Mouse (Mus musculus) forebrain, embryonic 13.5 days (tissue): ENCODE results near the gene Ppcs. TPM values are rescaled to one million over a fixed set of nuclear protein-coding genes. Genes with fewer than 3 reads are reported as not detected.

Experiments used
- ATAC-seq: fragments of 200-750 bp; cut with Nextera tagmentation; 2 replicates; pipeline ENCODE4 v1.8.0; 2017
- H3K27ac ChIP-seq: fragments of 300-500 bp; sonication (generic); 2 replicates; pipeline ENCODE4 v1.5.1; 2015; ENCODE audit warnings: inconsistent platforms, mild to moderate bottlenecking, moderate library complexity
- H3K27me3 ChIP-seq: fragments of 300-500 bp; sonication (generic); 2 replicates; pipeline ENCODE4 v1.6.1; 2015; ENCODE audit warnings: mild to moderate bottlenecking, inconsistent platforms
- H3K36me3 ChIP-seq: fragments of 300-500 bp; sonication (generic); 2 replicates; pipeline ENCODE4 v1.6.1; 2015; ENCODE audit warnings: mild to moderate bottlenecking, inconsistent platforms; ENCODE audit not compliant: poor library complexity, severe bottlenecking
- H3K4me1 ChIP-seq: fragments of 300-500 bp; sonication (generic); 2 replicates; pipeline ENCODE4 v1.6.1; 2015; ENCODE audit warnings: inconsistent platforms
- H3K4me2 ChIP-seq: fragments of 300-500 bp; sonication (generic); 2 replicates; pipeline ENCODE4 v1.6.1; 2015; ENCODE audit warnings: inconsistent platforms, mild to moderate bottlenecking, moderate library complexity
- H3K4me3 ChIP-seq: fragments of 300-500 bp; sonication (generic); 2 replicates; pipeline ENCODE4 v1.5.1; 2015; ENCODE audit warnings: mild to moderate bottlenecking, inconsistent platforms
- H3K9ac ChIP-seq: fragments of 300-500 bp; sonication (generic); 2 replicates; pipeline ENCODE4 v1.6.1; 2015; ENCODE audit warnings: mild to moderate bottlenecking, inconsistent platforms
- H3K9me3 ChIP-seq: fragments of 300-500 bp; sonication (generic); replicated peaks from 2 replicates; pipeline ENCODE4 v1.6.1; 2016; ENCODE audit warnings: inconsistent platforms
- WGBS: fragments of 180-500 bp; shearing (Covaris S2); methylation state at CpG from one replicate; pipeline ENCODE4 v1.1.7; 2015; 5-methylcytosine and 5-hydroxymethylcytosine counted together
- polyA plus RNA-seq: library from polyadenylated mRNA; unstranded; fragments of >200 nt; fragmentation: Nextera tagmentation; extraction: Ambion mirVana; gene quantifications from 2 replicates; pipeline ENCODE4 v1.2.1, GENCODE M21; 2015

Ppcs gene
- polyA plus RNA-seq: 15.4 and 17.9 TPM in 2 replicates

GRCm38 (mm10) chr4:119422294-119422964, at the start of gene Ppcs, which contains the start of gene Zmynd12:
Gene Ppcs (minus strand): TSS chr4:119422420.
Gene Zmynd12 (plus strand): TSS chr4:119422814.
- Histone ChIP-seq H3K27ac (peak within 1 kb of the TSS; percentile 65), H3K27me3 (no peaks in the 10 kb centered on the region), H3K9ac (peak within 1 kb of the TSS; percentile 83), H3K4me1 (peaks cover 15% of the 10 kb centered on the region), H3K9me3 (no peaks in the 10 kb centered on the region), H3K36me3 (no peaks in the 10 kb centered on the region; the same call in 1 of the 2 replicates), H3K4me2 (peak within 1 kb of the TSS; percentile 89), H3K4me3 (peak within 1 kb of the TSS; percentile 64)
- peak; percentile 94 for ATAC-seq
- WGBS: under 1% methylated on average over 52 of the region's 52 CpGs

GRCm38 (mm10) chr4:119467720-119468380, 45.6 kb upstream of the Ppcs start:
- Histone ChIP-seq H3K36me3 (no peaks in the 10 kb centered on the region), H3K27ac (no peak overlapping the region), H3K27me3 (no peaks in the 10 kb centered on the region), H3K4me3 (no peak overlapping the region), H3K4me1 (peaks cover 14% of the 10 kb centered on the region), H3K9me3 (no peaks in the 10 kb centered on the region), H3K4me2 (no peak overlapping the region), H3K9ac (no peak overlapping the region)
- WGBS: 87% methylated on average over 16 of the region's 16 CpGs
- ATAC-seq: no peak

DNA sequence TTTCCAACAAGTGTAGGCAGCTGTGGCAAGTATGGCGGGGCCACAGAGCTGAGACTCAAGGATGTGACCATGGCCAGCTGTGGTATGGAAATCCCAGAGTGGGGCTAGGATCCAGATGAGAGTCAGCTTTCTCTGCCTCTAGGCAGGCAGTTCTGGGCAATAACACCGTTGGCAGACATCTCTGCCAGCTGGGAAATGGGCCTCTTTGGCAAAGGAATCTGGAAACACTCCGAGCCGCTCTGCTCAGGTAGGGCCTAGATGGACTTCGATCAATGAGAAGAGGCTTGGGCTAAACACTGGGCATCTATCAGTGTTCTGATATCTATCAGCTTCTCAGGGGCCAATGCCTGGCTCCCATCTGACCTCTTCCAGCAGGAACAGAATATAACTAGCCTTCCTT, 43.6 kb upstream of the Ppcs start:
- Histone ChIP-seq H3K27ac (no peak overlapping the region), H3K36me3 (no peaks in the 10 kb centered on the region), H3K4me1 (peaks cover 33% of the 10 kb centered on the region), H3K27me3 (no peaks in the 10 kb centered on the region), H3K4me2 (no peak overlapping the region), H3K9me3 (no peaks in the 10 kb centered on the region), H3K4me3 (no peak overlapping the region), H3K9ac (no peak overlapping the region)
- no peak for ATAC-seq
- WGBS: 93% methylated on average over 5 of the region's 5 CpGs

DNA sequence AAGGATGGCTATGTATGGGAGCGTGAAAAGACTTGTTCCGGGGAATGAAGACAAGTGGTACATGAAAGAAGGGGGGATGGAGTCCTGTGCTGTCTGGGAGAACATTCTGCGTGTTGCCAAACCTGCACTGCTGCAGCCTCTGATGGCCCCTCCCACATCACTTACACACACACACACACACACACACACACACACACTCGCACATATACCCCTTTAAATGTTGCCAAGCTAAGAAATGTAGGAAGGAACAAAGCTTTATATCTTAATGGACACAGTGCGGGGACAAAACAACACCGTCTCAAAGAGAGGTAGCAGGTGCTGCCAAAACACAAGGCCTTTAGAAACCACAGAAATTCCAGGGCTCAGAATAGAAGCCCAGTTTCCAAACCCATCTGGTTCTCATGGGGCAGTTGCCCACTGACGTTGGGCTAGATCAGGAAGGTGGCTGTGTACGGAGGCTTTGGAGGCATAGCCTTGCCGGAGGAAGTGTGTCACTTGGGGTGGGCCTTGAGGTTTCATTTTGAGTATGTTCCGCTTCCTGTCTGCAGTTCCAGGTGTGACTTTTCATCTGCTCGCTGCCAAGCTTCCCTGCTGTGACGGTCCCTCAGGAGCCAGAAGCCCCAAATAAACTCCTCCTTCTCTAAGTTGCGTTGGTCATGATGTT, 41.7 kb upstream of the Ppcs start:
- Histone ChIP-seq H3K4me2 (no peak overlapping the region), H3K4me3 (no peak overlapping the region), H3K9ac (no peak overlapping the region), H3K27me3 (no peaks in the 10 kb centered on the region), H3K27ac (peak overlapping the region; percentile 98), H3K4me1 (peaks cover 41% of the 10 kb centered on the region), H3K36me3 (no peaks in the 10 kb centered on the region), H3K9me3 (no peaks in the 10 kb centered on the region)
- no peak for ATAC-seq
- WGBS: 70% methylated on average over 13 of the region's 13 CpGs

DNA sequence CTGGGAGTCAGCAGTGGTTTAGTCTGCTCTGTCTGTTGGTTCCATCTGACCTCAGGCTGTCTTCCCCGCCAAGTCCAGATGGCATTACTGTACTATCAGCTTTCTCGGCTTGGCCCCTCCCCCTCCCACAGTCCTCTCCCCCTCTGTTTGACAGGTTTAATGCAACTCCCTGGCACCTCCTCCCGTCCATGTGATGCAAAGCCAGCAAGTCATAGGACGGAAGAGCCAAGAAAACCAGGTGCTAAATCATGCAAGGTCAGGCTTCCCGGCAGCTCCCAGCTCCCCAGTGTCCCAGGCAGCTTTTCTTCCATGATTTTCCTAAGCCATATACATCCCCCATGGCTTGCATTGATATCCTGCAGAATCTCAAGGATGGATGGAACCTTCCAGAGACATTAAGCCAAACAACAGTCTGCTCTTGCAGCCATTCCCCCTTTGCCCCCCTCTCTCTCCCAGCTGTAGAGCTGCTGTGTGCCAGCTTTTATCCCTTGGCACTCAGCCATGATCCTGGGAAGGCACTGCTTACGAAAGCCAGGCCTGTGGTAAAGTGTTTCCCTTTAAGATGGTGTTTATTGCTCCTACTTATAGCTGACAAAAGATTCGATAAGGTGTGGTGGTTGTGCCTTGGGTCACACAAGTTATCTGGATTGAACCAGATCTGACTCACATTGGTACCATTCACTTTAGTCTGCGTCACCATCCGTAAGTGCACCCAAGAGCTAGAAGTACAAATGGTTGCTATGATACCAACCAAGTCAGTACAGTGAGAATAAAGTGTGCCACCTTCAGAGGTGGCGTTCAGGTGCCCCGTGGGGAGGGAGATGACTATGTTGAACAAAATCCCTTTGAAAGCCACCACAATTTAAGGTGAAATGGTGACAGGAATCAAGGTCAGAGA, 40.9 kb upstream of the Ppcs start:
- no peaks in the 10 kb centered on the region for H3K9me3 ChIP-seq
- ATAC-seq: peak; percentile 57
- H3K4me2 ChIP-seq: peak overlapping the region; percentile 24
- no peak overlapping the region for H3K4me3 ChIP-seq
- H3K27ac ChIP-seq: peak overlapping the region; percentile 98
- no peaks in the 10 kb centered on the region for H3K36me3 ChIP-seq
- WGBS: 42% methylated on average over 11 of the region's 11 CpGs
- 0 out of 2 replicates have a peak overlapping the region, but pooled peaks have one; percentile 21 for H3K9ac ChIP-seq
- no peaks in the 10 kb centered on the region for H3K27me3 ChIP-seq
- peaks cover 41% of the 10 kb centered on the region for H3K4me1 ChIP-seq

GRCm38 (mm10) chr4:119462457-119462856, 40.2 kb upstream of the Ppcs start:
- Histone ChIP-seq H3K27ac (peak overlapping the region; percentile 98), H3K27me3 (no peaks in the 10 kb centered on the region), H3K9me3 (no peaks in the 10 kb centered on the region), H3K36me3 (no peaks in the 10 kb centered on the region), H3K9ac (no peak overlapping the region), H3K4me2 (0 out of 2 replicates have a peak overlapping the region, but pooled peaks have one; percentile 24), H3K4me3 (no peak overlapping the region), H3K4me1 (peaks cover 41% of the 10 kb centered on the region)
- WGBS: 86% methylated on average over 3 of the region's 3 CpGs
- no peak for ATAC-seq

- Histone ChIP-seq H3K27me3 (no peaks in the 10 kb centered on the region), H3K9me3 (no peaks in the 10 kb centered on the region), H3K27ac (peak overlapping the region; percentile 98), H3K4me3 (0 out of 2 replicates have a peak overlapping the region, but pooled peaks have one; percentile 3), H3K36me3 (no peaks in the 10 kb centered on the region), H3K4me1 (peaks cover 41% of the 10 kb centered on the region), H3K9ac (no peak overlapping the region), H3K4me2 (peak overlapping the region; percentile 45)
- ATAC-seq: peak; percentile 91
- 13% methylated on average over 8 of the region's 8 CpGs for WGBS
These were observed 38.5 kb upstream of the Ppcs start for GRCm38 (mm10) chr4:119460728-119461141.

- no peak overlapping the region for H3K9ac ChIP-seq
- peak overlapping the region; percentile 45 for H3K4me2 ChIP-seq
- H3K36me3 ChIP-seq: no peaks in the 10 kb centered on the region
- peak; percentile 16 for ATAC-seq
- peak overlapping the region; percentile 98 for H3K27ac ChIP-seq
- no peaks in the 10 kb centered on the region for H3K27me3 ChIP-seq
- H3K4me3 ChIP-seq: 0 out of 2 replicates have a peak overlapping the region, but pooled peaks have one; percentile 3
- 55% methylated on average over 5 of the region's 5 CpGs for WGBS
- no peaks in the 10 kb centered on the region for H3K9me3 ChIP-seq
- peaks cover 41% of the 10 kb centered on the region for H3K4me1 ChIP-seq
These were observed 38.1 kb upstream of the Ppcs start for GRCm38 (mm10) chr4:119460296-119460695.

GRCm38 (mm10) chr4:119453533-119453932, 31.3 kb upstream of the Ppcs start:
- Histone ChIP-seq H3K9ac (no peak overlapping the region), H3K9me3 (no peaks in the 10 kb centered on the region), H3K36me3 (no peaks in the 10 kb centered on the region), H3K4me2 (no peak overlapping the region), H3K4me1 (peaks cover 8% of the 10 kb centered on the region), H3K27me3 (no peaks in the 10 kb centered on the region), H3K27ac (peak overlapping the region; percentile 61), H3K4me3 (no peak overlapping the region)
- WGBS: 15% methylated on average over 6 of the region's 6 CpGs
- ATAC-seq: peak; percentile 74

DNA sequence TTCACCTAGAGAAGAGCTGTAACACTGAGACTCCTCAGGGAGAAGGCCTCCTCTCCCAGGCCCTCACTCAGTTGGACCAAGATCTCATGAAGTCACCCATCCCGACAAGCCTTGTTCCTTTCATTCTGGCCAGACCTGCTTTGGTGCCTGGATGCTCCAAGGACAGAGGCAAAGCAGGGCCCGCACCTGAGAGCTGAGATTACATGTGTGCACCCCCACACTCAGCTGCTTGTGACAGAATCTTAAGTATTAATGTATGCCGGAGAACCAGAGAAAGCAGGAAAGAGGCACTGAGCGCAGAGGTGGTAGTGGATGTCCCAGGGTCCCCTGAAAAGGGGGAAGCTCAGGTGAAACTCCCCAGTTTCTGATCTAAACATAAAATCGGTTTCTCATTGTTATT, 30.9 kb upstream of the Ppcs start:
- peak; percentile 16; the same call in 1 of the 2 replicates for ATAC-seq
- no peak overlapping the region for H3K4me2 ChIP-seq
- peak overlapping the region; percentile 61; the same call in 1 of the 2 replicates for H3K27ac ChIP-seq
- no peaks in the 10 kb centered on the region for H3K27me3 ChIP-seq
- H3K9ac ChIP-seq: no peak overlapping the region
- H3K9me3 ChIP-seq: no peaks in the 10 kb centered on the region
- 76% methylated on average over 5 of the region's 5 CpGs for WGBS
- H3K4me3 ChIP-seq: no peak overlapping the region
- H3K4me1 ChIP-seq: peaks cover 8% of the 10 kb centered on the region
- no peaks in the 10 kb centered on the region for H3K36me3 ChIP-seq

DNA sequence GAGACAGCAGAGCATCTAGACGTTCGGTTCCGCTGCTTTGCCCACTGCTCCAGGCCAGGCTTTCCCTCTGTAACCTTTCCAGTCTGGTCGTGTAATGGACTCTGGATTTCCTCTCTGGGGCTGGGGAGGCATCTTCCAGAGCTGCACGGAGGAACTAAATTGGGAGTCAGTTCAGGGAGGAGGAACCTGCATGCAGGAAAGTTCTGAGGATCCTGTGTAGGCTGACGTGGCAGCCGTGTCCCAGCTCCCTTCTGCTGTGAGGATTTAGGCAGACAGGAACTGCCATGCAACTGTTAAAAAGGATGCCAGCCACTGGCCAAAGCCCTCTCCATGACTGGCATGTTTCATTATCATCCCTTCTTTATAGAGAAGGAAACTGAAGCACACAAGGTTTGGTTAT, 28.2 kb upstream of the Ppcs start:
- Histone ChIP-seq H3K4me1 (peaks cover 8% of the 10 kb centered on the region), H3K9me3 (no peaks in the 10 kb centered on the region), H3K27ac (no peak overlapping the region), H3K27me3 (no peaks in the 10 kb centered on the region), H3K36me3 (no peaks in the 10 kb centered on the region), H3K4me3 (no peak overlapping the region), H3K4me2 (no peak overlapping the region), H3K9ac (no peak overlapping the region)
- no peak for ATAC-seq
- 79% methylated on average over 7 of the region's 7 CpGs for WGBS
